Mouse (Mus musculus): ENCODE data around the gene Txndc12.

Txndc12 gene

DNA sequence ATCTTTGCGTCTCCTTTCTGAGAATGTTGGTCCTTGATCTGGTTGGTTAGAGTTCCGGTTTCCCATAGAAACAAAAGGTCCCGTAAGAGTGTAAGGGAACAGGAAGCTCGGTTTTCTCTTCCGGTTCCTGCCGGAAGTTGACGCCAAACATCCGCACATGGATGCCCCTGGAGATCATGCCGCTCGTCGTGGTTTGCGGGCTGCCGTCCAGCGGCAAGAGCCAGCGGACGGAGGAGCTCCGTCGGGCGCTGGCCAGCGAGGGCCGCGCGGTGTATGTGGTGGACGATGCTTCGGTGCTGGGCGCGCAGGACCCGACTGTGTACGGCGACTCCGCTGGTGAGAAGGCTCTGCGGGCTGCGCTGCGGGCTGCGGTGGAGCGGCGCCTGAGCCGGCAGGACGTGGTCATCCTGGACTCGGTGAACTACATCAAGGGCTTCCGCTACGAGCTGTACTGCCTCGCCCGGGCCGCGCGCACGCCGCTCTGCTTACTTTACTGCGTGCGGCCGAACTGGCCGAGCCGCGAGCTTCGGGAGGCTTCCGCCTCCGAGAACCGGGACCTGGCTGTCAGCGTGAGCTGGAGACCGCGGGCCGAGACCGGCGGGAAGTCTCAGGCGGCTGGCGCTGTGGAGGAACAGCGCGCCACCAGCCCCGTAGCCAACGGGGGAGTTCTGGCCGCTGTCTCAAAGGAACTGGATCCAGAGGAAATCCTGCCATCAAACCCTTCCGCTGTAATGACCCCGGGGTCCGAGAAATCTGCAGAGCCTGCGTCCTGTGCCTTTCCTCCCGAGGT is 13.5 kb downstream of the Txndc12 start, which contains the start of gene Kti12:
Gene Kti12 (plus strand): TSS at position 71 of the 790 bp plus-strand sequence.
- peak; percentile 81 for DNase-seq (ENCODE audit: low spot score)

DNA sequence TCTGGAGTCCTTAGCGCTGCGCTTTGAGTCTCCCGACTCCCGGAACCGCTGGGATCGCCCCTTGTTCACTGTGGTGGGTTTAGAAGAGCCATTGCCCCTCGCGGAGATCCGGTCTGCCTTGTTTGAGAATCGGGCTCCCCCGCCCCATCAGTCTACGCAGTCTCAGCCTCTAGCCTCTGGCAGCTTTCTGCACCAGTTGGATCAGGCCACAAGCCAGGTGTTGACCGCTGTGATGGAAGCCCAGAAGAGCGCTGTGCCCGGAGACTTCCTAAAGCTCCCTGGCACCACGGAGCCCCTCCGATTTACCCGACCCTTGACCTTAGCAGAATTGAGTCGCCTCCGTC is 14.1 kb downstream of the Txndc12 start, which contains the start of gene A730015C16Rik:
Gene A730015C16Rik (minus strand): TSS at position 115 of the 344 bp plus-strand sequence.
- no peak for DNase-seq (ENCODE audit: low spot score)

DNA sequence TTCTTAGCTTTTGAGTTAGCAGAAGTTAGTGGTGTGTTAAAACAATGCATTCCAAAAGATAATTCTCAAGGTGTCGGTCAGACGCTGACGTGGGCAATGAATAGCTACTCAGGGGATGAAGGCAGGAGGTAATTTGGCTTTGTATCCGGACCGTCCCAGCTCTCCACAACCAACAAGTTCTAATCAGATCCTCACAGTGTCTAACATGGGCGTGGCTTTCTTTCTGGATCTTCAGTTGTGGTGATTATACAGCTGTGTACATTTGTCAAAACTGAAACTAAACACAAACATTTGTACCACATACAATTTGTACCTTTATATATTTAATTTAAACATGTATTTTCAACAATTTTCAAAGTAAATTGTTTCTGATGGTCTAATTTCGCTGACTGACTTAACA is 32.4 kb downstream of the Txndc12 start:
- peak; percentile 62 for DNase-seq (ENCODE audit: low spot score)

DNA sequence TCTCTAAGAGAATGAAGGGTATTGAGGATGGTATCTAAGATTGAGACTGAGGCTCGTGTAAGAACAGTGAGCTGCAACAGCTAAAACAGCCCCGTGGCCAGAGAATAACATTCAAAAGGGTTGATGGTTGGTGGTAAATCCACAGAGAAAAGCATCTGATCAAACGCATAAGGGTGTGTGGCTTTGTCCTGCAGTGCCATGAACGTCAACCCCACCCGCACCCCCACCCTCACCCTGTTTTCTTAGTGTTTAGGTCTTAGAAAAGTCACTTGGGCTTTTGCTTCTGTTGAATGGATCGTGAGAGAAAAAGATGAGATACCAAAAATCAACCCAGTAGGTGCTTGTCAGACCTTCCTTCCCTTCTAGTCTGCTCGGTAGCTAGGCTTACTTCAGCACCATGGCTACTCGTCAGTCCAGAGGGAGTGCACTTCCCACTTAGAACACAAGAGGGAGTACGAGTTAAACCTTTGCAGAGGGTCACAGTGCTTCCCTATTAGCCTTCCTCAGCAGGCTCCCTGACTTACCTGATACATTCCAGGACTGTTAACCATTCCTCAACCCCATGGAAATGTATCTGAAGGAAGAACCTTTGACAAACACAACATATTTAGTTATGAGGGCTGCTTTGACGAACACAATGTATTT is 35.5 kb downstream of the Txndc12 start:
- DNase-seq (ENCODE audit: low spot score): peak; percentile 88

DNA sequence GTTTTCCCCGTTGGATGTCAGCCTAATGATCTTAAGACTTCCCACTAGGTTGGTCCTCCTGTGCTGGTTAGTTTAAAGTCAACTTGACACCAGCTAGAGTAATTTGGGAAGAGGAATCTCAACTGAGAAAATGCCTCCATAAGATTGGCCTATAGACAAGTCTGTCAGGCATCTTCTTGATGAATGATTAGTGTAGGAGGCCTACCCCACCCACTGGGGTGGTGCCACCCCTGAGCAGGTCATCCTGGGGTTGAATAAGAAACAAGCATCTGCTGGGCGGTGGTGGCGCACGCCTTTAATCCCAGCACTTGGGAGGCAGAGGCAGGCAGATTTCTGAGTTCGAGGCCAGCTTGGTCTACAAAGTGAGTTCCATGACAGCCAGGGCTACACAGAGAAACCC is 39.3 kb downstream of the Txndc12 start:
- no peak for DNase-seq (ENCODE audit: low spot score)

DNA sequence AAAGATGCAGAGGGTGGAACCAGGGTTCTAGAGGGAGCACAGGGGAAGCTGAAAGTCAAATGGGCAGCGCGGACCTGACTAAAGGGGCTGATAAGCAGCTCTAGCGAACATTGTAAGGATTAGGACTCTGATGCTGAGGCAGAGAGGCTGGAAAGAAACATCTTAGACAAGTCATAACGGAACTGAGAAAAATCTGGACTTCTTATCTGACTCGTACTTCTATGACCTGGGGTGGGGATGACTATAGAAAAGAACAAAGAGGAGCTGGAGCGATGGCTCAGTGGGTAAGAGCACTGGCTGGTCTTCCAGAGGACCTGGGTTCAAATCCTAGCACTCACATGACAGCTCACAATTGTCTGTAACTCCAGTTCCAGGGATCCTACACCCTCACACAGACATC is 43.5 kb downstream of the Txndc12 start:
- DNase-seq (ENCODE audit: low spot score): no peak

DNA sequence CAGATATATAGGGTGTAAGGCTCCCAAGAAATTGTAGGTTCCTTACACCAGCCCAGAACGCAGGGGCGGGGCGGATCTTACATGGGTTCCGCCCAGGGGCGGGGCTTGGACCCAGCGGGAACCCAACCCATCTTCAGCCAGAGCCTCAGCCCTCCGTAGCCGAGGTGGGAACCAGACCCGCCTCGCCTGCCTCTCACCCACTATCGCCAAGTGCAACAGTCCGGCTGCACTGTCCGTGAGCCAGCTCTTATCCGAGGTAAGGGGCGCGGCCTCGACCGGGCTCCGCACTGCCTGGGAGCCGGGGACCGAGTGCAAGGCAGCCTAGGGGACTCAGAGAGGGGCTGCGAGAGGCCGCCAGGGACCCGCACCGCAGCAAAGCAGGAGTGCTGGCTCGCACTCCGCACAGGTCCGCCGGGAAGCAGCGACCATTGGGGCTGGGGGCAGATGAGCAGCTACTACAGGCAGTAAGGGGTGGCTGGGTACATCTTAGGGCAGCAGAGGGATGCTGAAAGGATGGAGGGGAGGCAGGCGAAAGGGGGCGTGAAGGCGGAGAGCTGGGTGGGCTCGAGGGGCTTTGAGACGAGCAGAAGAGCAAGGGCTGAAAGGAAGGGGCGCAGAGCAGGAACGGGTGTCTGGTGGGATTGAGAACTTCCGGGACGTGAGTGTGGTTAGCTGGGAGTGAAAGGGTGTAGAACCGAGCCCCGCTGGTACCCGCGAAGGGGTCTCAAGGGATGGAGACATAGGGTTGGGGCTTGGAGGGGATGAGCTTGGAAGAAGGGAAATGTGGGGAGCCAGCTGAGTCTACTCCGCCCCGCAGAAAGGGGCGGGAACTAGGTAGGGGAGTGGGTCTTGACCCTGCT is 44.8 kb downstream of the Txndc12 start, which contains the start of gene Rab3b:
Gene Rab3b (plus strand): TSS at position 101 of the 860 bp plus-strand sequence.
- DNase-seq (ENCODE audit: low spot score): peak; percentile 62

DNA sequence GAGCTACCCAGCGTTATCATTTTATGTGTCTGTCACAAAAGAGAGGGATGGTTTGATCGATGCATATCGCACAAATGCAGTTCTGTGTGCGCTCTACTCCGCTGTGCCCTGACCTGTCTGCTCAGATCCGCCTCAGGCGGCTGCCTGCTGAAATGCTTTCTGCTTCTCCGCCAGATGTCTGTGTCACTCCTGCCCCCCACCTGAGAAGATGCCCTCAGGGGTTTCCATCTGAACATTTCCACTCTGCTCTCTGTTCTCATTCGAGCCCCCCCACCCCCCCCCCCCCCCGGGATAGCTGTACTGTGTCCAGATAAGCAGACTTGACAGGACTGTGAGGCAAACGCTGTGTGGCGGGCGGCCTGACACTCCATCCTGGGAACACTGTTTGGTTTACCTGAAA is 49.4 kb downstream of the Txndc12 start:
- DNase-seq (ENCODE audit: low spot score): no peak

DNA sequence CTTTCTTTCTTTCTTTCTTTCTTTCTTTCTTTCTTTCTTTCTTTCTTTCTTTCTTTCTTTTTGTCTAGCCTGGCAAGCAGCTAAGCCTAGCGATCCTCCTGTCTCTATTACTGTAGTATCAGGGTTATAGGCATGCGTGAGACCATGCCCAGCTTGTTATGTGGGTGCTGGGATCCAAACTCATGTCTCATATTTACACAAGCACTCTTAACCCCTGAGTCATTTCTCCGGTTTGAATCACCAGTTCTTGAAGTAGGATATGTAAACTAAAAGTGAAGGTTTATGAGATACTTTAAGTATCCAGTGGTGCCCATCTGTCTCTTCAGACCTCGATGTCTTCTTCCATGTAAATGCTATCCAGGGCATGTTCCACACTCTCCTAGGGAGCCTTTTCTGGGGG is 53.1 kb downstream of the Txndc12 start:
- DNase-seq (ENCODE audit: low spot score): no peak

DNA sequence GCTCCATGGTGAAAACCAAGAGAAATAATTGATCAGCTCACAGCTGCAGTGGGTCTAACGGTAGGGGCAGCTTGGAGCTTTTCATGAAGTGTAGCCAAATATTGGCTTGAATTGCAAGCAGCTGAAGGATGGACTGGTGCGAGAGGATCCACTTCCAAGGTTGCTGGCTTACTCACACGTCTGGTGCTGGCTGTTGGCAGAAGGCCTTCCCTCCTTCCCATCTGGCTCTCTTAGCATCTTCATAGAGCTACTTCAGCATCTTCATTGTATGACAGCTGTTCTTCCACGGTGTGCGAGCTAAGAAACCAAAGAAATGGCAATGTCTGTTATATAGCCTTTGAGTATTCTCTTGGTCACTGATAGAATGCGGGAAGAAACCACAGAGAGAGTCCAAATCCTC is 56.5 kb downstream of the Txndc12 start:
- no peak for DNase-seq (ENCODE audit: low spot score)

DNA sequence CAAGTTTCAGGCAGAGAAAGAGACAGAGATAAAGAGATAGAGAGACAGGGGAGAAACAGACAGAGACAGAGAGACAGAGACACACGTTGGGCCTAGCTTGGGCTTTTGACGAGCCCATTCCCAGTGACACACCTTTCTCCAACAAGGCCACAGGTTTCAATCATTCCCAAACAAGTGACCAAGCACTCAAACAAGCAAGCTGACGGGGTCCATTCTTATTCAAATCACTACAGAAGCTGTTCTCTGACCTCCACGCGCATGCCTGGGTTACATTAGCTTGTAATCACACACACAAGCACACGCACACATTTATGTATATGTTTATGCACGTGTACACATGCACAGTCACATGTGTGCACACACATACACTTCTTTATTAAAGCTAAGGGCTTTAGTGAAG is 66.0 kb downstream of the Txndc12 start:
- no peak for DNase-seq (ENCODE audit: low spot score)

DNA sequence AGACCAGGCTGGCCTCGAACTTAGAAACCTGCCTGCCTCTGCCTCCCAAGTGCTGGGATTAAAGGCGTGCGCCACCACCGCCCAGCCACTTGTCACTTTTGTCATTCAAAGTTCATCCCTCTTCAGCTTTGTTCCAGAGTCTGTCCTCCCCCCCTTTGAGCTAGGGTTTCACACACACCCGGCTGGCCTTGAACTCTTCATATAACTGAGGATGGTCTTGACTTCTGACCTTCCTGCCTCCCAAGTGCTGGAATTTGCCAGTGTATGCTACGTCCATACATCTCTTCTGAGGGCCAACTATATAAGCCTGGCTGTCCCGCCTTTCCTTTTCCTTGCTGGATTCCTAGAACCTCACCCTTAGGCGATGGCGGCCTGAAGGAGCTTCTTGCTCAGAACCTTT is 68.5 kb downstream of the Txndc12 start:
- no peak for DNase-seq (ENCODE audit: low spot score)

DNA sequence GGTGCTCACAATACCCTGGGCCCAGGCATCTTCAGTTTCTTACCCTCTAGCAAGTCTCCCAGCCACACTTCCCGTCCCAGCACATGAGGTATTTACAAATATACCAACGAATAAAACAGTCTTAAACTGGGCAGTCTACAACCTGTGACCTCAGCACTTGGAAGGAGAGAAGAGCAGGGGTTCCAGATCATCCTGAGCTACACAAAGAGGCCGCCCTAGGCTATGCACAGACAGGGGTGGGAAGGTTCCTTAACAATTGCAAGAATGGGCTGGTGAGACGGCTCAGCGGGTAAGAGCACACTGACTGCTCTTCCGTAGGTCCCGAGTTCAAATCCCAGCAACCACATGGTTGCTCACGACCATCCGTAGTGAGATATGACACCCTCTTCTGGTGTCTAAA is 68.9 kb downstream of the Txndc12 start:
- DNase-seq (ENCODE audit: low spot score): no peak

DNA sequence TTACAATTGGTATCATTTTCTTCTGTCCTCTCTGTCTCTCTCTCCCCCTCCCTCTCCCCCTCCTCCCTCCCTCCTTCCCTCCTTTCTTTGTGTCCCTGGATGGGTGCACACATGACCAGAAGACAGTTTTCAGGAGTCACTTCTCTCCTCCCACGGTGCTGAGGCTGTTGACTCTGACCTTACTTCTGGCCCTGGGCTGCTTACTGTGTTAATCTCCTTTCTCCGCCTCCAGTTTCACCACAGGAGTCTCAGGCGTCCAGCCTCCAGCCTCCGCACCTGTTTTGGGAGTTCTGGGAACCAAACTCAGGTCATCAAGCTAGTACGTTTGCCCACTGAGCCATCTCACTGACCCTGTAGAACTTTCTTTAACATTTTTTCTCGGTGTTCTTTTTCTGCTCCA is 69.7 kb downstream of the Txndc12 start:
- no peak for DNase-seq (ENCODE audit: low spot score)

DNA sequence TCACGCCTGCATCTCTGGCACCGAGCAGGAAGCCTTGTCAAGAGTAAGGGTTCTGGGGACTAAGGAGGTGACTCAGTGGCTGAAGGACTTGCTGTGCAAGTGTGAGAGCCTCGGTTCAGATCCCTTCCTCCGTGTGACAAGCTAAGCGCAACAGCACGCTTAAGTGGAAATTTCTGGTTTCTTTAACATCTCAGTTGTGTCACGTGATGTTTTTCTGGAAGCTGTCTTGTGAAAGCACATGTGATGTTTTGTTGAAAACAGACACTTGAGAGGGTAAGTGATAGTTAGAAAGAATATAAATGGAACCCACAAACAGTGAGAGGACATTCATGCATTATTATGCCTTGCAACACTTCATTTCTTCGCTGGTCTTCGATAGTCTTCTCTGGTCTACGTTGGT is 70.4 kb downstream of the Txndc12 start:
- no peak for DNase-seq (ENCODE audit: low spot score)

DNA sequence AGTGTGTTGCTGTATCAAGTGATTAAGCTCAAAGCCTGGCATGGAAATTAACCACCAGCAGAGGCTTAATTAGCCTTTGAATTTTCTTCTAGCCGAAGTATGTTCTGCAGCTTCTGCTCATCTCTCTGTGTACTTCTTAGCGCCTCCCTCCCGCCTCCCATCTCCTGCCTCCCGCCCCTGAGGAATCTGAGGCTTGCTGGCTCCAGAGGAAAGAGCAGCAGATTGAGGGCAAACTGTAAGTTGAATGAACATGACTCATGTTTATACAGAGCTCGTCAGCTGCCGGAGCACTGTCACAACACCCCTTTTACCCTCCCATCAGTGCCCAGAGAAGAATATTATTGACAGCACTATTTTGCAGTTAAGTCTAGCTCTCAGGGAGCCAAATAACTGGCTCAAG is 71.5 kb downstream of the Txndc12 start:
- no peak for DNase-seq (ENCODE audit: low spot score)

DNA sequence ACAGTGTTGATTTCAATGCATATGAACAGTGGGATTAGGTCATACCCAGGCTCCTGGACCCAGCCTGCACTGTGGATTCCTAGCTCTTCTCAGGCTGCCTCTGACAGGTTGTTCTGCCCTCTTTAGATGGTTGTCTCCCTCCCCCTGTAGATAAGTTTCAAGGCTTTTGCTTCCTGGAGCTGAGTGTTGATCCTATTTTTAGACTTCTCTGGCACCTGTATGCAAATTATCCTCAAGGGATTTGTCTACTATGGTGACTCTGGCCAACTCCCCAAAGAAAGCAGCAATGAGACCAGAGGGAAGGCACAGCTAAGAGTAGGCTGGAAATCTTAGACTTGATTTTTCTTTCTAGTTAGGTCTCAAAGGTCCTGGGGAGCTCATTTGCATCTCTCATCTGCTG is 73.1 kb downstream of the Txndc12 start:
- DNase-seq (ENCODE audit: low spot score): no peak

DNA sequence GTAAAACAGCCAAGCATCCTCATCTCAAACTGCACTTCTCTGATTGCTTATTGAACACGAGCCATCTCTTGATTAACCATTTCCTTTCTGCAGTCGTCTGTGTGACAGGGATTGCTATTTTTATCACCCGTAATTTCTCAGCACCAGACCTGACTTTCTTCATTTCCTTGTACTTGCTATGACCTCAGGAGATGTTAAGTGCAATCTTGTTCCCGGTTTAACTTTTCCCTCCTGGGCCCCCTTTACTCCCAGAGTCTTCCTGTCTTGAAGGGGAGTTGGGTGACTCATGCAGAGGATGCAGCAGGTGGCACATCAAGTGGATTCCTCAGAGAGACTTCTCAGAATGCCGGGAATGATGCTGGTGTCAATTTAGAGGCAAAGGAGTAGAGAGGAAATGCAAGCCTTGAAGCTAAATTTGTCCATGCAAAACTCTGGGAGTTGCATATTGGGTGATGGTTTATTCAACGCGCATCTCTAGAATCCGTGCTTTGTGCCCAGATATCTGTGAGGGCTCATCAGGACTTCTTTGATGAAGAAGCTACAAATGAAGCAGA is 75.5 kb downstream of the Txndc12 start:
- DNase-seq (ENCODE audit: low spot score): no peak
